Comparison of ENCODE assay signal across 9 mouse cellular contexts in genomic region chr4:150488767-150489166, GRCm38 (mm10).
DNase-seq lines count a peak whose midpoint lies in the region; TF ChIP-seq lines count a peak whose summit lies in the region.
"Had no signal": no experiment of that assay in that cellular context is flagged by ENCODE, and none has a peak within 500 bp of the region (broad histone marks: within the 10 kb centered on the region; RNA-seq: fewer than 3 reads in every experiment).

No protein-coding gene starts in this region.

- no peak for TF ChIP-seq POLR2A in thymus, adult 2 months (IDR thresholded peaks at IDR 0.05; ENCODE audit: control insufficient read depth, extremely low read depth, insufficient read depth, low read length, poor library complexity)
- no peak for TF ChIP-seq POLR2A in olfactory bulb, adult 2 months (IDR thresholded peaks at IDR 0.05; ENCODE audit: insufficient read depth, low read depth, low read length)

- H3K36me3 ChIP-seq in heart, embryonic 10.5 days, result no peaks in the 10 kb centered on the region; the same call in 1 of the 2 replicates
- no peaks in the 10 kb centered on the region for H3K36me3 ChIP-seq in thymus, adult 2 months (ENCODE audit: control insufficient read depth, insufficient read depth, low read length)

- no peak for DNase-seq in heart, embryonic 10.5 days (ENCODE audit: low spot score)
- no peak for DNase-seq in heart, postnatal 10 days
- DNase-seq in thymus, adult 2 months, result no peak
- DNase-seq in thymus, adult 18-20 months, result no peak
- peak; percentile 30 to 31 for DNase-seq in layer of hippocampus, postnatal 14 days (ENCODE audit: low spot score in 2 of 2)
- no peak for DNase-seq in adrenal gland, postnatal 25 days
- no peak for DNase-seq in urinary bladder, postnatal 25 days (ENCODE audit: low spot score)

- intact Hi-C loops in heart, postnatal 10 days (cut with DNase I), result no loop called here

- WGBS in heart, embryonic 10.5 days, result 83% methylated on average over 4 of the region's 4 CpGs
- WGBS in thymus, adult 2 months, result 59% methylated on average over 4 of the region's 4 CpGs
- WGBS in olfactory bulb, adult 2 months, result 3% methylated on average over 4 of the region's 4 CpGs

- peaks cover 31% of the 10 kb centered on the region for H3K4me1 ChIP-seq in heart, embryonic 10.5 days
- peaks cover 11% of the 10 kb centered on the region for H3K4me1 ChIP-seq in thymus, adult 2 months (replicated peaks; ENCODE audit: control insufficient read depth, insufficient read depth, low read length)
- H3K4me1 ChIP-seq in olfactory bulb, adult 2 months (ENCODE audit: control insufficient read depth, insufficient read depth, low read length), result peaks cover 12% of the 10 kb centered on the region

- H3K27me3 ChIP-seq in heart, embryonic 10.5 days (ENCODE audit: insufficient read depth, poor library complexity, severe bottlenecking), result no peaks in the 10 kb centered on the region
- H3K27me3 ChIP-seq in thymus, adult 2 months (ENCODE audit: control insufficient read depth, insufficient read depth, low read length), result no peaks in the 10 kb centered on the region

- H3K4me3 ChIP-seq in heart, embryonic 10.5 days, result peak overlapping the region; percentile 50
- H3K4me3 ChIP-seq in thymus, adult 2 months (ENCODE audit: control insufficient read depth, insufficient read depth, low read length), result no peak overlapping the region
- peak overlapping the region; percentile 49 for H3K4me3 ChIP-seq in olfactory bulb, adult 2 months (ENCODE audit: insufficient read depth, low read depth, low read length)
- H3K4me3 ChIP-seq: erythroblast, embryonic 14.5 days had no signal

- peak overlapping the region; percentile 82 for H3K27ac ChIP-seq in heart, embryonic 10.5 days
- H3K27ac ChIP-seq in thymus, adult 2 months (ENCODE audit: control insufficient read depth, insufficient read depth, low read length), result peak overlapping the region; percentile 45; the same call in 1 of the 2 replicates
- peak overlapping the region; percentile 86 for H3K27ac ChIP-seq in olfactory bulb, adult 2 months (ENCODE audit: insufficient read depth, low read depth, low read length)

- no peaks in the 10 kb centered on the region for H3K9me3 ChIP-seq in heart, embryonic 10.5 days

- no peak for TF ChIP-seq CTCF in thymus, adult 2 months (IDR thresholded peaks at IDR 0.05; ENCODE audit: borderline replicate concordance, control insufficient read depth, extremely low read depth, insufficient read depth, low read length, poor library complexity)
- TF ChIP-seq CTCF in olfactory bulb, adult 2 months (IDR thresholded peaks at IDR 0.05; ENCODE audit: insufficient read depth, low read depth, low read length), result no peak

Comparison
In these comparisons a context has a peak if more than half of its experiments do, and no peak if none do; other contexts are left out.
1. DNase-seq: peak in layer of hippocampus, postnatal 14 days (2 of 2); none in heart, embryonic 10.5 days (single experiment), heart, postnatal 10 days (0 of 2), thymus, adult 2 months (single experiment), thymus, adult 18-20 months (0 of 2), adrenal gland, postnatal 25 days (single experiment) and urinary bladder, postnatal 25 days (single experiment).
2. Peak in every context shown above with its lines, with median percentiles within 50 percentile points of each other: H3K27ac ChIP-seq.